Mouse (Mus musculus) hindbrain, embryonic 16.5 days (tissue): ENCODE data around the gene Hectd2. TPM values are rescaled to one million over a fixed set of nuclear protein-coding genes. Genes with fewer than 3 reads are reported as not detected.

Experiments
- ATAC-seq: fragments of 200-750 bp; cut with Nextera tagmentation; 2 replicates; pipeline ENCODE4 v1.8.0; 2017; ENCODE audit warnings: moderate TSS enrichment, moderate library complexity
- H3K27ac ChIP-seq: fragments of 300-500 bp; sonication (generic); 2 replicates; pipeline ENCODE4 v1.5.1; 2014; ENCODE audit warnings: low read depth, mild to moderate bottlenecking, control low read depth, low read length, moderate library complexity
- H3K27me3 ChIP-seq: fragments of 300-500 bp; sonication (generic); replicated peaks from 2 replicates; pipeline ENCODE4 v1.6.1; 2014; ENCODE audit warnings: low read length; ENCODE audit not compliant: control insufficient read depth, insufficient read depth
- H3K36me3 ChIP-seq: fragments of 300-500 bp; sonication (generic); 2 replicates; pipeline ENCODE4 v1.6.1; 2014; ENCODE audit warnings: mild to moderate bottlenecking, low read length, moderate library complexity, mixed read lengths; ENCODE audit not compliant: control insufficient read depth, insufficient read depth
- H3K4me1 ChIP-seq: fragments of 300-500 bp; sonication (generic); 2 replicates; pipeline ENCODE4 v1.6.1; 2014; ENCODE audit warnings: low read depth, low read length; ENCODE audit not compliant: control insufficient read depth, insufficient read depth
- H3K4me2 ChIP-seq: fragments of 300-500 bp; sonication (generic); 2 replicates; pipeline ENCODE4 v1.6.1; 2014; ENCODE audit warnings: mild to moderate bottlenecking, low read length, control low read depth, moderate library complexity
- H3K4me3 ChIP-seq: fragments of 300-500 bp; sonication (generic); 2 replicates; pipeline ENCODE4 v1.5.1; 2014; ENCODE audit warnings: mild to moderate bottlenecking, low read length, control low read depth, moderate library complexity
- H3K9ac ChIP-seq: fragments of 300-500 bp; sonication (generic); 2 replicates; pipeline ENCODE4 v1.6.1; 2014; ENCODE audit warnings: low read depth, mild to moderate bottlenecking, control low read depth, low read length, moderate library complexity
- H3K9me3 ChIP-seq: fragments of 300-500 bp; sonication (generic); 2 replicates; pipeline ENCODE4 v1.6.1; 2014; ENCODE audit warnings: mild to moderate bottlenecking, low read length, moderate library complexity; ENCODE audit not compliant: control insufficient read depth
- WGBS: fragments of 180-500 bp; shearing (Covaris S2); extraction: QIAGEN DNeasy Blood & Tissue Kit; methylation state at CpG from one replicate; pipeline ENCODE4 v1.1.7; 2014; 5-methylcytosine and 5-hydroxymethylcytosine counted together
- polyA plus RNA-seq: library from polyadenylated mRNA; unstranded; fragments of >200 nt; fragmentation: Nextera tagmentation; extraction: Ambion mirVana; gene quantifications from 2 replicates; pipeline ENCODE4 v1.2.1, GENCODE M21; 2015

The Hectd2 gene
- polyA plus RNA-seq, 1 experiment from 2014 or later: 8.6 TPM

DNA sequence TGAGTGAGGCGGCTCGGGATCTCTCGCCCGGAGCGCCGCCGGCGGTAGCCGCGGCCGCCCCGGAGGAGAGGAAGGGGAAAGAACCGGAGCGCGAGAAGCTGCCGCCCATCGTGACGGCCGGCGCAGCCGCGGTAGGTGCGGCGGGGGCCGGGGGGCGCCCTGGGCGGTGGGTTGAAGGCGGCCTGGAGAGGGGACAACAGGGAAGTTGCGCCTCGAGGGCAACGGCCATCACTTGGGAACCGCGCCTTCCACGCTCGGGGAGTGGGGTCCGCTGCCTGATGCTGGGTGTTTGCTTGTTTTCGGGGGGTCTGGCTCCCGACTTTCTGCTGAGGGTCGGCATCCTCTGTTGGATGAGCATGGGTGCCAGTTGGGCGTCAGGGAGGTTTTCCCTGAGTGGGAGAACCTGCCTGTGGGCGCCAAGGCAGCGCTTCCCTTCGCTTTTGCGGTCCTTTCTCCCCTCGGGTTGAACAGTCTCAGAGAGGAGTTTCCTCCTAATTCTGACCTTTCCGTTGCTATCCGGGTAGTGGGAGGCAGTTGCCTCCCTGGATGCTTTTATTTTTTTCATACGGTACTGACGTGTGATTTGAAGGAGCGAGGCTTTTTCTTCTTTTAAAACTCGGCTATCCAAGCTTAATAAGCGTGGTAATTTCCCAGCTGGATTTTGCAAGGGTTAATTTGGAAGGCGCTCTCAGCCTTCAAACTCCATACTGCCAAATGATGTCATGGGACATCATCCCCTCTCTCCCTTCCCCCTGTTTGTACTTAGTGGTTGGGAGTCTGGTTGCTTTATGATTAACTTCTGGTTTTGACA, 551 bp downstream of the Hectd2 start:
- peak; percentile 84 for ATAC-seq
- H3K36me3 ChIP-seq: no peaks in the 10 kb centered on the region
- peak overlapping the region; percentile 96 for H3K9ac ChIP-seq
- H3K27ac ChIP-seq: peak overlapping the region; percentile 96
- no peaks in the 10 kb centered on the region for H3K27me3 ChIP-seq
- peak overlapping the region; percentile 91 for H3K4me3 ChIP-seq
- H3K9me3 ChIP-seq: no peaks in the 10 kb centered on the region
- peak overlapping the region; percentile 68 for H3K4me2 ChIP-seq
- under 1% methylated on average over 42 of the region's 53 CpGs for WGBS
- H3K4me1 ChIP-seq: peaks cover 7% of the 10 kb centered on the region

DNA sequence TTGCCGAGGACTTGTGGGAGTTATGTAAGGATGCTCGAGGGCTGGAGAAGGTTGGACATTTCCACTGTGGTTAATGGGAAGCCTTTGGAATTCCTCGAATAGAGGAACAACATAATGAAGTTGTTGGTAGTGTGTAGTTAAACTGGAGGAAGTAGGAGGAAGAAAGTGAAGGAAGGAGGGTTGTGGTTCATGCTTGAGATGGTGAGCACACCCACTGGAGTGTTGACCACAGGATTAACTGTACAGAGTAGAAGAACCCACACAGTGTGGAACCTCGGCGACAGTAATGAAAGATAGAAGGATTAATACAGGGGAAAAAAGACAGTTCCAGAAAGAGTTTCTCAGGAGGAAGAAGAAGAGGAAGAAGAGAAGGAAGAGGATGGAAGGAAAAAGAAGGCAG, 4.9 kb downstream of the Hectd2 start:
- WGBS: 83% methylated on average over 5 of the region's 5 CpGs
- no peaks in the 10 kb centered on the region for H3K9me3 ChIP-seq
- H3K4me1 ChIP-seq: peaks cover 7% of the 10 kb centered on the region
- no peak overlapping the region for H3K9ac ChIP-seq
- H3K27ac ChIP-seq: no peak overlapping the region
- no peak overlapping the region for H3K4me3 ChIP-seq
- no peaks in the 10 kb centered on the region for H3K36me3 ChIP-seq
- H3K27me3 ChIP-seq: no peaks in the 10 kb centered on the region
- no peak overlapping the region for H3K4me2 ChIP-seq
- no peak for ATAC-seq

DNA sequence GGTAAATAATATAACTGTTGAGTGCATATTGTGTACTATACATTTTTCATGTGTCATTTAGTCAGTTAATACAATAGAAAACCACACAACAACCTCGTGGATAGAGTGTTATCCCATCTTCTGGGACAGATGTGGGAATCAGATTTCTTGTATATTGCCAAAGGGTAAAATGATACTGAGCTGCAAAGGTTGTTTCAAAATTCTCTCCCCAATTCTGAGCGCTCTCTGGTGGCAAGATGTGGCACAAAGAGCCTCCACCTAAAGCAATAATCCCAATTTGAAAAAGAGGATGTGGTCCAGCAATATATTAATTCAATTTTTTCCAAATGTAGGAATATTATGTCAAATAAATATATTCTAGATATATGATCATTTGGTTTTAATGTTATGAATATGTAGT, 5.7 kb downstream of the Hectd2 start:
- ATAC-seq: no peak
- Histone ChIP-seq H3K4me1 (peaks cover 7% of the 10 kb centered on the region), H3K27ac (no peak overlapping the region), H3K36me3 (no peaks in the 10 kb centered on the region), H3K9me3 (no peaks in the 10 kb centered on the region), H3K27me3 (no peaks in the 10 kb centered on the region), H3K4me3 (no peak overlapping the region), H3K9ac (no peak overlapping the region), H3K4me2 (no peak overlapping the region)
- 35% methylated on average over 2 of the region's 2 CpGs for WGBS

DNA sequence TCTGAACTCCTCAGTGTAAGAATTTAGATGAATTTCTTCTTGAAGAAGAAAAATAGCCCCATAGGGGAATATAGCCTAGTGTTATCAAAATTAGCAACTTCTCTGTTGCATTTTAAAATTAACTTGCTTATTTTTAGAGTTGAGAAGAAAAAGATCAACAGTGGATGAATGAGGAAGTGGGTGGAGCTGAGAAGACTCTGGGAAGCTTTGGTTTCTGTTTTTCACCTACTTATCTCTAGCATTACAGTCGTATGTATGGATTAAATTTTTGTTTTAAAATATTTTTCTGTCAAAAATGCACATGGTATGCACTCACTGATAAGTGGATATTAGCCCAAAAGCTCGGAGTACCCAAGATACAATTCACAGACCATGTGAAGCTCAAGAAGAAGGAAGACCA, 6.7 kb downstream of the Hectd2 start:
- H3K36me3 ChIP-seq: no peaks in the 10 kb centered on the region
- no peak overlapping the region for H3K9ac ChIP-seq
- H3K9me3 ChIP-seq: no peaks in the 10 kb centered on the region
- ATAC-seq: no peak
- peaks cover 2% of the 10 kb centered on the region; the same call in 1 of the 2 replicates for H3K4me1 ChIP-seq
- H3K4me2 ChIP-seq: no peak overlapping the region
- H3K27ac ChIP-seq: no peak overlapping the region
- H3K4me3 ChIP-seq: no peak overlapping the region
- no peaks in the 10 kb centered on the region for H3K27me3 ChIP-seq
- WGBS: 73% methylated on average over 2 of the region's 2 CpGs

DNA sequence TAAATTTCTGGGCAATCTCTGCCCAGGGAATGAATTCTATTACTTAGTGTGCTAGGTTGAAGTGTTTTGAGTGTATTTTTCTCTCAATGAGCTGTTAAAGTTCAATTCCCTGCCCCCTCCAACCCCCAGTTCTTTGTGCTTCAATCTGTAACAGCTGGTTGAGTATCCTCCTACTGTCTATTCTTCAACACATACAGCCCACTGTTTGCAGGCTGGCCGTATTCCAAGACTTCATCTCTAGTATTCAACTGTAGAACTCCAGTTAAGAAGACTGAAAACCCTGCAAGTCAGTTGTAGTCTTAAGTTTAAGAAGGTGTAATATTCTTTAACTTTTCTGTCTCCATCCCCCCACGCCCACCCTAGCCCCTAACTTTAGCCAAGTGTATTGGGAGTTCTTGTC, 10.0 kb downstream of the Hectd2 start:
- Histone ChIP-seq H3K27ac (no peak overlapping the region), H3K9ac (no peak overlapping the region), H3K27me3 (no peaks in the 10 kb centered on the region), H3K4me3 (no peak overlapping the region), H3K9me3 (no peaks in the 10 kb centered on the region), H3K36me3 (no peaks in the 10 kb centered on the region), H3K4me1 (no peaks in the 10 kb centered on the region), H3K4me2 (no peak overlapping the region)
- no peak for ATAC-seq
- 59% methylated on average over 2 of the region's 2 CpGs for WGBS

DNA sequence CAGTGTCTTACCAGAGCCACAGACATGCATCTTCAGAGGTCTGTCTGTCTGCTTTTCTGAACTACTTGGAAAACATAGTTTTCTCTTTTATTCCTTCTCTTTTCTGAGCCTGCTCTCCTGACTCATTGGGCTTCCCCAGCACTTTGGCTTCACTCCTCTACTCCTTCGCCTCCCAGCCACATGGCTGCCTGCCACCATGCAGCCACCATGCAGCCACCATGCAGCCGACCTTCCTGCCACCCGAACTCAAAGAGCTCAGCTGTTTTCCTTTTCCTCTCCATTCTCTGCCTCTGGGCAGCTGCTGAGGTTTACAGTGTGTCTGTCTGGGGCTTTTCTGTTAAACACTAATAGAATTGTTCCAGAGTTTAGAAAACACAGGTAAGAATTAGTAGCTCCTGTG, 19.5 kb downstream of the Hectd2 start:
- Histone ChIP-seq H3K9me3 (no peaks in the 10 kb centered on the region), H3K27me3 (no peaks in the 10 kb centered on the region), H3K36me3 (no peaks in the 10 kb centered on the region; the same call in 1 of the 2 replicates), H3K27ac (no peak overlapping the region), H3K4me2 (no peak overlapping the region), H3K9ac (no peak overlapping the region), H3K4me3 (no peak overlapping the region), H3K4me1 (no peaks in the 10 kb centered on the region)
- ATAC-seq: no peak
- 58% methylated on average over 3 of the region's 3 CpGs for WGBS

DNA sequence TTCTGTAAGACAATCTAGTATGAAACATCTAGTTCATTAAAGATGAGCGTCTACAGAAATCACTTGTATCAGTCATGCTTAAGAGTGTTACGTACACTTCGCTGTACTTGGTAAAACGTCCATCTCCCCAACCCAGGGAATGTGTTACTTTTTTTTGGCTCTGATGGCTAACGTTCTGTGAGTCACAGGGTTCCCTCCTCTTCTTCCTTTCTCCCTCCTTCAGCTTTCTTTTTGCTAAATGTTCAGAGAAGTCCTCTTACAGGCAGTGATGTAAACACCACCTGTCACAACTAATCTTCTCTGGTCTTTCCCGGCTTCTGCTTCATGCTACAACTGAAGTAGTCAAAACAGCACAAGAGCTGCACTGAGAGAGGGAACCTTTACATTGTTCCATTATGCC, 20.7 kb downstream of the Hectd2 start:
- no peak overlapping the region for H3K4me3 ChIP-seq
- no peaks in the 10 kb centered on the region for H3K27me3 ChIP-seq
- no peak overlapping the region for H3K27ac ChIP-seq
- 88% methylated on average over 6 of the region's 6 CpGs for WGBS
- no peaks in the 10 kb centered on the region; the same call in 1 of the 2 replicates for H3K36me3 ChIP-seq
- H3K9ac ChIP-seq: no peak overlapping the region
- H3K9me3 ChIP-seq: no peaks in the 10 kb centered on the region
- H3K4me1 ChIP-seq: no peaks in the 10 kb centered on the region
- ATAC-seq: no peak
- H3K4me2 ChIP-seq: no peak overlapping the region

DNA sequence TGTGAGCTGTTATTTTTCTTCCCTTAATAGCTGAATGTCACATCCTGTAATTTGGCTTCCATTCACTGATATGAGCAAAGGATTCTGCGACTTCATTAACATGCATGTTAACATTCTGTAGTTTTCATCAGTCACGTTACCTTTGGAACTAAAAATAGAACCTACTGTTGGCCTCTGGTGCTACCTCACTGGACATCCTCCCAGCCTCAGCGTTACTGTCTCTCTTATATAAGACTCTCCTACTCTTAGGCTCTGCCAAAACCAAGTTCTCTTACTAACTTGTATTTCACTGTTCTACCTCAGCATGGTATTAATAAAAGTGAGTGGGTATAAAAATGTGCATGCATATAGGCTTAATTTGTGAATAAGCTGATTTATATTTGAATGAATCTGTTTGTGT, 26.4 kb downstream of the Hectd2 start:
- no peak overlapping the region for H3K4me2 ChIP-seq
- no peak for ATAC-seq
- WGBS: 62% methylated on average over 3 of the region's 3 CpGs

DNA sequence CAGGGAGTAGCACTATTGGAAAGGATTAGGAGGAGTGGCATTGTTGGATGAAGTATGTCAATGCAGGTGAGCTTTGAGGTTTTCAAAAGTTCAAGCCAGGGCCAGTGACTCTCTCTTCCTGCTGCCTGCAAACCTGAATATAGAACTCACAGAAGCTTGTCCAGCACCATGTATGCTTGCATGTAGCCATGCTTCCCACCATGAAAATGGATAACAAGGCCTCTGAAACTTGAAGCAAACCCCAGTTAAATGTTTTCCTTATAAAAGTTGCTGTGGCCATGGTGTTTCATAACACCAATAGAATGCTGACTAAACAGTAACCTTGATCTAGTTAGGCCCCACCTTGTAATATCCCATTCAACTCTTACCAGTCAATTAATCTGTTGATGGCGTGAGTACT, 27.7 kb downstream of the Hectd2 start:
- Histone ChIP-seq H3K27ac (no peak overlapping the region), H3K27me3 (no peaks in the 10 kb centered on the region), H3K4me3 (no peak overlapping the region), H3K9ac (no peak overlapping the region), H3K4me2 (no peak overlapping the region), H3K36me3 (no peaks in the 10 kb centered on the region), H3K9me3 (no peaks in the 10 kb centered on the region), H3K4me1 (no peaks in the 10 kb centered on the region)
- 97% methylated on average over 1 of the region's 1 CpGs for WGBS
- no peak for ATAC-seq

More for the DNA sequence above, 26.4 kb downstream of the Hectd2 start:
- H3K9me3 ChIP-seq: no peaks in the 10 kb centered on the region
- H3K4me1 ChIP-seq: no peaks in the 10 kb centered on the region
- no peak overlapping the region for H3K4me3 ChIP-seq
- H3K27ac ChIP-seq: no peak overlapping the region
- no peaks in the 10 kb centered on the region for H3K27me3 ChIP-seq
- H3K9ac ChIP-seq: no peak overlapping the region
- H3K36me3 ChIP-seq: no peaks in the 10 kb centered on the region
